Mouse (Mus musculus): ENCODE measurements around the gene Stk32b. TPM values are rescaled to one million over a fixed set of nuclear protein-coding genes. Genes with fewer than 3 reads are reported as not detected.

Gene Stk32b
- total and polyA plus RNA-seq, 2 experiments from 2014 or later: 18.9 to 22.8 TPM

DNA sequence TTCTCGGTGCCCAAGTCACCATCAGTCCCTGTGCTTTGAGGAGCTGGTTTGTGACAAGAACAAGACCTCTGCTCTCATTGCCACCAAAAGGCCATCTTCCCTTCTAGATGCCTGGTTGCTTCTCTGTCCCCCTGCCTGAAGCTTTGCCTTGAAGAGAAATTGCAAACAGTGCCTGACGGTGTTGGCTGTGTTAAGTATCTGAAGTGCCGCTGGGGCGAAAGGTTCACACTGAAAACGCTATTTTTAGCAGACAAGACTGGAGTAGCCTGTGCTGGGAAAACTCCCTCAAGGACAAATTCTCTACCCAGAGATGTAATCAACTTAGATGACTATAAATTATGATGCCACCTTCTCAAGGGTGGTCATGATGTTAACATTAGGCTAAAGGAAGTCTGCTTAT is 129.1 kb downstream of the Stk32b start:
- Histone ChIP-seq H3K27ac (ENCODE audit: low read depth, low read length) (no peak overlapping the region), H3K4me1 (ENCODE audit: insufficient read depth) (no peaks in the 10 kb centered on the region), H3K9me3 (ENCODE audit: low read length) (no peaks in the 10 kb centered on the region), H3K4me2 (ENCODE audit: low read depth) (no peak overlapping the region), H3K4me3 (ENCODE audit: low read depth, low read length) (no peak overlapping the region), H3K27me3 (ENCODE audit: insufficient read depth, low read length) (no peaks in the 10 kb centered on the region), H3K9ac (no peak overlapping the region), H3K36me3 (ENCODE audit: insufficient read depth) (no peaks in the 10 kb centered on the region)
- DNase-seq: no peak
- no peak for TF ChIP-seq CTCF (IDR thresholded peaks at IDR 0.05; ENCODE audit: low read depth)
- ATAC-seq: no peak
- 79% methylated on average over 5 of the region's 5 CpGs for WGBS

DNA sequence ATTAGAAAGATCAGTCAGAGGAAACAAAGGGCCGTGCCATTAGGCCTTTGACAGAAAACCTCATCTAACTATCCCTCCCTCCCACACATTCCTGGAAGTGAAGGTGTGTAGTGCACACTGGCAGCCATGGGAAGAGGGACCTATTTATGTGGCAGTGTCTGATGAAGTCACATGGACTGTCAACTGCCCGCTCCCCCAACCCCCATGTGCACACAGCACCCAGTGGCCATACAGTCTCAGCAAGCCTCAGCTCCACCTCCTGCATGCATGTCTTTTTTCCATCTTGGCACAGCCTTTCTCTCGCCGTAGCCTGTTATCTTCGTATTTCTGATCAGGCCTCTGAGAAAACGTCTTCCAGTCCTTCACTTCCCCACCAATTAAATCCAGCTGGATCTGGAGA is 130.9 kb downstream of the Stk32b start:
- no peak overlapping the region for H3K4me2 ChIP-seq (ENCODE audit: low read depth)
- H3K9me3 ChIP-seq (ENCODE audit: low read length): no peaks in the 10 kb centered on the region
- TF ChIP-seq CTCF (IDR thresholded peaks at IDR 0.05; ENCODE audit: low read depth): no peak
- no peak overlapping the region for H3K9ac ChIP-seq
- no peak overlapping the region for H3K27ac ChIP-seq (ENCODE audit: low read depth, low read length)
- WGBS: 76% methylated on average over 6 of the region's 6 CpGs
- H3K4me1 ChIP-seq (ENCODE audit: insufficient read depth): no peaks in the 10 kb centered on the region
- no peak for ATAC-seq
- no peaks in the 10 kb centered on the region for H3K36me3 ChIP-seq (ENCODE audit: insufficient read depth)
- H3K27me3 ChIP-seq (ENCODE audit: insufficient read depth, low read length): no peaks in the 10 kb centered on the region
- no peak for DNase-seq
- no peak overlapping the region for H3K4me3 ChIP-seq (ENCODE audit: low read depth, low read length)

DNA sequence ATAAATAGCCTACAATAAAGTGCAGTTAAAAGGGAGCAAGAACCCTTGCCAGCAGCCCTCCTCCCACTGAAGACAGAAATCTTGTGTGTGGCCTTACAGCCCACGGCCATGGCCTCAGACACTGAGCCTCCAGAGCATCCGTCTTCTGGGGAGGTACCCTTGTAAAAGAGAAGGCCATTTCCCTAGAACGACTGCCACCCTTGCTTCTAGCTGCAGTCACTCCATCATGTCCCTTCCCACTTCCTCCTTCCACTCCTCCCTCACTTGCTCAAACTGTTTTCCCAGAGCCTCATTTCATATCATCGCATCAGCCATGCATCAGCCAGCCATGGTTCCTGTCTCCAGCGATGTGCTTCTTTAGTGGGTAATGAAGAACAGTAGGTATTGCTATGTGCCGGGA is 141.5 kb downstream of the Stk32b start:
- H3K4me2 ChIP-seq (ENCODE audit: low read depth): no peak overlapping the region
- H3K27me3 ChIP-seq (ENCODE audit: insufficient read depth, low read length): no peaks in the 10 kb centered on the region
- TF ChIP-seq CTCF (IDR thresholded peaks at IDR 0.05; ENCODE audit: low read depth): no peak
- no peaks in the 10 kb centered on the region for H3K4me1 ChIP-seq (ENCODE audit: insufficient read depth)
- H3K36me3 ChIP-seq (ENCODE audit: insufficient read depth): no peaks in the 10 kb centered on the region
- no peak for DNase-seq
- ATAC-seq: no peak
- H3K27ac ChIP-seq (ENCODE audit: low read depth, low read length): no peak overlapping the region
- H3K4me3 ChIP-seq (ENCODE audit: low read depth, low read length): no peak overlapping the region
- no peak overlapping the region for H3K9ac ChIP-seq
- H3K9me3 ChIP-seq (ENCODE audit: low read length): no peaks in the 10 kb centered on the region
- WGBS: 79% methylated on average over 6 of the region's 6 CpGs

DNA sequence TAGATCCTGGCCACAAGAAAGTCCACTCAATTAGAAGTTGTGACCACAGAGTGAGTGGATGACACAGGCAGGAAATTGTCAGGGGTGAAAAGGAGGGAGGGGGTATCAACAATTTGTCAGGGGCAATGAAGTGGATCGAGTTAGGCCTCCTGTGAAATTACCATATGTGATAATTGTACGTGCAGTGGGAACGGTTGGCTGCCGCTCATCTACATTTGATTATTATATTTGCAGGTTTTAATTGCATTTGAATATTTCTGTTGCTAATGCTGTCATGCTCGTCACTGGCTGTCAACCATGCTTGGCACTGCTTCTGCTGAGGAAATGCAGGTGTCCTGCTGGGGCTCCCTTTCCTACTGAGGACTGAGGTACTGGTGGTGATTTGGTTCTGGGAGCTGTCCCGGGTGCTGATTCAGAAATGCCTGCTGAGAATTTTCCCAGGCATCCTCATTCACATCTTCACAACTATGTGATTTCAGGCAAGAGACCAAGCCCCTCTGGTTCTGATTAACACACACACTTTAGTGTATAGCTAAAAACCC is 159.6 kb downstream of the Stk32b start:
- Histone ChIP-seq H3K9me3 (ENCODE audit: low read length) (no peaks in the 10 kb centered on the region), H3K4me2 (ENCODE audit: low read depth) (no peak overlapping the region), H3K27me3 (ENCODE audit: insufficient read depth, low read length) (no peaks in the 10 kb centered on the region), H3K4me1 (ENCODE audit: insufficient read depth) (no peaks in the 10 kb centered on the region), H3K27ac (ENCODE audit: low read depth, low read length) (no peak overlapping the region), H3K36me3 (ENCODE audit: insufficient read depth) (no peaks in the 10 kb centered on the region), H3K4me3 (ENCODE audit: low read depth, low read length) (no peak overlapping the region), H3K9ac (no peak overlapping the region)
- TF ChIP-seq CTCF (IDR thresholded peaks at IDR 0.05; ENCODE audit: low read depth): no peak
- 26% methylated on average over 6 of the region's 6 CpGs for WGBS
- DNase-seq: no peak
- peak; percentile 34; the same call in 1 of the 2 replicates for ATAC-seq

DNA sequence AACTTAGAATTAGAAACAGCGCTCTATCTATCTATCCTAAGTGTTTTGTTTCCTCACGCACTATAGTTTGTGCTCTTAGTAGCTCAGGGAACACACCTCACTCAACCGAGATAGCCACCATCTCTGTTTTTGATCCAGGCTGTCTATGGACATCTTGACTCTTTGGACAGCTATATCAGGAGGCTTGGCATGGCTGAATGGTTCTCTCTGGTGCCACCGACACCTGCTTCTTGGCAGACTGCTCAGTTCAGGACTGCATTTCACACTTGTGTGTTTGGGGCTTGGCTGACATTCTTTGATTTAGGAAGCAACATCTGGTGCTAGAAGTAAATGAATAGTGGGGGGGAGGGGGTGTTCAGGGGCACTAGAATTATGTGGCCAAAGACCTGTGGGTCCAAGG is 162.7 kb downstream of the Stk32b start:
- WGBS: 72% methylated on average over 4 of the region's 4 CpGs
- H3K27me3 ChIP-seq (ENCODE audit: insufficient read depth, low read length): no peaks in the 10 kb centered on the region
- no peaks in the 10 kb centered on the region for H3K4me1 ChIP-seq (ENCODE audit: insufficient read depth)
- TF ChIP-seq CTCF (IDR thresholded peaks at IDR 0.05; ENCODE audit: low read depth): no peak
- no peak for DNase-seq
- H3K9me3 ChIP-seq (ENCODE audit: low read length): no peaks in the 10 kb centered on the region
- H3K27ac ChIP-seq (ENCODE audit: low read depth, low read length): no peak overlapping the region
- H3K36me3 ChIP-seq (ENCODE audit: insufficient read depth): no peaks in the 10 kb centered on the region
- H3K4me2 ChIP-seq (ENCODE audit: low read depth): no peak overlapping the region
- H3K9ac ChIP-seq: no peak overlapping the region
- ATAC-seq: no peak
- H3K4me3 ChIP-seq (ENCODE audit: low read depth, low read length): no peak overlapping the region

DNA sequence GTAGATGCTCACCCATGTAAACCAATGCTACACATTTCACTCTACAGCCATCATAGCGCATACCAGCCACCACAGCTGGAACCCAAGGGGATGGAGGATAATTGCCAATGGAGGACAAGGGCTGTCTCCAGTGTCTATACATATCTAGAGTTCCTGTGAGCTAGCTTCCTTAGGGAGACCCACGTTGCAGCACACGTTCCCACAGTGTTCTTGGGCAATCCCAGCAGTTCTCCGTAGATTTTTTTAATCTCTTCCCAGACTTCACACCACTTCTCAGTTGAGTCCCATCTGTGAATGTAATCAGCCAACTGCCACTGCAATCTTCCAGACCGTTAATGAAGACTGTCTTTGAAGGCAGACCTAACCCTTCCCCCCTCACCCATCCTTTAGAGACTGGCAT is 165.3 kb downstream of the Stk32b start:
- WGBS: 64% methylated on average over 5 of the region's 5 CpGs
- peak; percentile 27 for DNase-seq
- H3K4me3 ChIP-seq (ENCODE audit: low read depth, low read length): no peak overlapping the region
- H3K27ac ChIP-seq (ENCODE audit: low read depth, low read length): no peak overlapping the region
- no peak overlapping the region for H3K9ac ChIP-seq
- no peak overlapping the region for H3K4me2 ChIP-seq (ENCODE audit: low read depth)
- no peaks in the 10 kb centered on the region for H3K36me3 ChIP-seq (ENCODE audit: insufficient read depth)
- peak; percentile 51 for ATAC-seq
- TF ChIP-seq CTCF (IDR thresholded peaks at IDR 0.05; ENCODE audit: low read depth): no peak
- no peaks in the 10 kb centered on the region for H3K27me3 ChIP-seq (ENCODE audit: insufficient read depth, low read length)
- H3K9me3 ChIP-seq (ENCODE audit: low read length): no peaks in the 10 kb centered on the region
- no peaks in the 10 kb centered on the region for H3K4me1 ChIP-seq (ENCODE audit: insufficient read depth)

DNA sequence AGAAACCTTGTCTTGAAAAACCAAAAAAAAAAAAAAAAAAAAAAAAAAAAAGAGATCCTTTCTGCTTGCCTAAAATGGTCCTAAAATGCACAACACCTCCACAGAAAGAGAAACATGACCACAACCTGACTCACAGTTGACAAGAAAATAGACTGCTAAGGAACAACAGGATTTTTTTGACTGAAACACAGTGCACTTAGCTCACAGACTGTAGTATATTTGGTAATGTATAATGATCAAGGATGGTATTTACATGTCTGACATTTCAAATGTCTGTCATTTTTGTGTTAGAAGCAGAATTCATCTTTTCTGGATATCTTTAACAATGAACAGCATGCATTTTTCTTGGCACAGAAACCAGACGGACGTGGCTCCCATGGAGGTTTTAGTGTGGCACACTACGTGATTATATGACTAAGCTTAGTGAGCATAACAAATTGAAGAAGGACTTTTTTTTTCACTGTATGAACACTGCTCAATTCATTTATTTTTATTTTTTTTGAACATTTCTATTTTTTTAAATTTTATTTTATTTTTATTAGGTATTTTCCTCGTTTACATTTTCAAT is 181.2 kb downstream of the Stk32b start:
- H3K9ac ChIP-seq: no peak overlapping the region
- no peak overlapping the region for H3K4me2 ChIP-seq (ENCODE audit: low read depth)
- H3K4me3 ChIP-seq (ENCODE audit: low read depth, low read length): no peak overlapping the region
- no peak overlapping the region for H3K27ac ChIP-seq (ENCODE audit: low read depth, low read length)
- no peaks in the 10 kb centered on the region for H3K36me3 ChIP-seq (ENCODE audit: insufficient read depth)
- no peaks in the 10 kb centered on the region for H3K9me3 ChIP-seq (ENCODE audit: low read length)
- ATAC-seq (peak; percentile 75), DNase-seq (peak; percentile 60)
- 54% methylated on average over 4 of the region's 4 CpGs for WGBS
- H3K27me3 ChIP-seq (ENCODE audit: insufficient read depth, low read length): no peaks in the 10 kb centered on the region
- H3K4me1 ChIP-seq (ENCODE audit: insufficient read depth): no peaks in the 10 kb centered on the region
- no peak for TF ChIP-seq CTCF (IDR thresholded peaks at IDR 0.05; ENCODE audit: low read depth)
